Mouse (Mus musculus) CH12.LX (cell line): Measurements from ENCODE around the gene Spata13.

Experiments used
- E2F4 ChIP-seq: IDR thresholded peaks from 2 replicates; pipeline ENCODE4 v1.6.1; 2011; ENCODE audit warnings: low read depth, low read length, improper control_type of control experiment; ENCODE audit not compliant: insufficient replicate concordance
- EP300 ChIP-seq: IDR thresholded peaks from 2 replicates; pipeline ENCODE4 v1.6.1; 2011; ENCODE audit warnings: low read length, improper control_type of control experiment

- TF ChIP-seq EP300 (no peak), E2F4 (no peak)
These were observed 112.3 kb downstream of the Spata13 start for GRCm38 (mm10) chr14:60746141-60746540.
